Comparison of ENCODE assay signal across 12 mouse cellular contexts in the genomic region with DNA sequence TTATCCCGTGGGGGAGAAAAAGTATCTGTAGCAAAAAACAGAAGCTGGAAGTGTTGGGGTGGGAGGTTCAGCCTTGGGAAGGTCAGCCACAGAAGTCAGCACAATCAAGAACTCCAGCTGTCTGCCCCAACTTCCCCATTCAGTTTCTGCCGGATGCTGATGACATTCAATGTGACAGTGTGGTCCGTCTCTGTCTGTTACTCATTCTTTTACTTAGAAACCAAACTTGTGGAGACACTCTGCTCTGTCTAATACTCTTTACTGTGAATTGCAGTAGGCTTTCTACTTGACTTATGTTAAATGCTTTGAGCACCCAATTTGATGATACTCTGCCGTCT. TPM values are rescaled to one million over a fixed set of nuclear protein-coding genes. Genes with fewer than 3 reads are reported as not detected.
DNase-seq lines count a peak whose midpoint lies in the region; ATAC-seq and TF ChIP-seq lines count a peak whose summit lies in the region.
"Had no signal": no experiment of that assay in that cellular context is flagged by ENCODE, and none has a peak within 500 bp of the region (broad histone marks: within the 10 kb centered on the region; RNA-seq: fewer than 3 reads in every experiment).

No protein-coding gene starts in this region.

- TF ChIP-seq CTCF in lung, embryonic 14.5 days (IDR thresholded peaks at IDR 0.05; ENCODE audit: low read depth) = no peak
- TF ChIP-seq CTCF in lung, adult 2 months (IDR thresholded peaks at IDR 0.05; ENCODE audit: insufficient read depth, low read length) = no peak

- peak; percentile 7 for DNase-seq in lung, embryonic 14.5 days
- no peak for DNase-seq in lung, adult 2 months
- peak; percentile 56 for DNase-seq in brain, adult 2 months (ENCODE audit: low read depth, low spot score)
- DNase-seq in urinary bladder, postnatal 4 days (ENCODE audit: low spot score in 2 of 2) = no peak
- DNase-seq in right cerebral cortex, postnatal 25 days = no peak
- DNase-seq: spleen, adult 18-20 months had no signal

- no peak for ATAC-seq in lung, embryonic 14.5 days (ENCODE audit: insufficient read depth)
- ATAC-seq in liver, embryonic 15.5 days (ENCODE audit: insufficient read depth) = peak; percentile 31; the same call in 1 of the 2 replicates
- ATAC-seq in neutrophil, adult 5-6 weeks (ENCODE audit: extremely low read depth, insufficient number of reproducible peaks, low FRiP score, poor library complexity, severe bottlenecking) = peak; percentile 55; the same call in 1 of the 2 replicates
- no peak for ATAC-seq in forebrain, embryonic 12.5 days (ENCODE audit: low FRiP score)
- ATAC-seq: intestine, embryonic 15.5 days; midbrain, embryonic 16.5 days had no signal

- no peak overlapping the region for H3K9ac ChIP-seq in lung, embryonic 14.5 days
- no peak overlapping the region for H3K9ac ChIP-seq in liver, embryonic 15.5 days
- H3K9ac ChIP-seq in forebrain, embryonic 12.5 days = no peak overlapping the region
- H3K9ac ChIP-seq: intestine, embryonic 15.5 days; limb, embryonic 12.5 days had no signal

- 76% methylated on average over 4 of the region's 4 CpGs for WGBS in lung, embryonic 14.5 days
- 44% methylated on average over 4 of the region's 4 CpGs for WGBS in lung, adult 2 months
- WGBS in liver, embryonic 15.5 days (ENCODE audit: insufficient replicate concordance) = 15% methylated on average over 4 of the region's 4 CpGs
- WGBS in forebrain, embryonic 12.5 days = 76% methylated on average over 4 of the region's 4 CpGs

- H3K4me2 ChIP-seq in lung, embryonic 14.5 days = no peak overlapping the region
- H3K4me2 ChIP-seq in liver, embryonic 15.5 days = no peak overlapping the region
- H3K4me2 ChIP-seq in forebrain, embryonic 12.5 days = no peak overlapping the region
- H3K4me2 ChIP-seq: intestine, embryonic 15.5 days; limb, embryonic 12.5 days had no signal

- H3K4me3 ChIP-seq in lung, embryonic 14.5 days (ENCODE audit: low read depth, low read length) = no peak overlapping the region
- no peak overlapping the region for H3K4me3 ChIP-seq in lung, adult 2 months (replicated peaks; ENCODE audit: extremely low read depth, low read depth, low read length)
- no peak overlapping the region for H3K4me3 ChIP-seq in liver, embryonic 15.5 days (replicated peaks)
- H3K4me3 ChIP-seq in forebrain, embryonic 12.5 days (replicated peaks) = no peak overlapping the region
- H3K4me3 ChIP-seq: intestine, embryonic 15.5 days; limb, embryonic 12.5 days had no signal

- TF ChIP-seq POLR2A in lung, adult 2 months (IDR thresholded peaks at IDR 0.05; ENCODE audit: borderline replicate concordance, extremely low read depth, low read depth, low read length) = no peak

- no peaks in the 10 kb centered on the region for H3K4me1 ChIP-seq in lung, embryonic 14.5 days (ENCODE audit: insufficient read depth)
- H3K4me1 ChIP-seq in lung, adult 2 months (ENCODE audit: control insufficient read depth, insufficient read depth, low read length) = no peaks in the 10 kb centered on the region
- no peaks in the 10 kb centered on the region for H3K4me1 ChIP-seq in liver, embryonic 15.5 days (replicated peaks)
- H3K4me1 ChIP-seq in forebrain, embryonic 12.5 days = no peaks in the 10 kb centered on the region
- H3K4me1 ChIP-seq: intestine, embryonic 15.5 days; limb, embryonic 12.5 days had no signal

- no peaks in the 10 kb centered on the region for H3K36me3 ChIP-seq in lung, embryonic 14.5 days (ENCODE audit: insufficient read depth)
- no peaks in the 10 kb centered on the region for H3K36me3 ChIP-seq in liver, embryonic 15.5 days (replicated peaks)
- H3K36me3 ChIP-seq in forebrain, embryonic 12.5 days (replicated peaks) = no peaks in the 10 kb centered on the region
- H3K36me3 ChIP-seq: intestine, embryonic 15.5 days; limb, embryonic 12.5 days had no signal

- no peak overlapping the region for H3K27ac ChIP-seq in lung, embryonic 14.5 days (ENCODE audit: low read depth)
- H3K27ac ChIP-seq in liver, embryonic 15.5 days (replicated peaks) = no peak overlapping the region
- H3K27ac ChIP-seq in forebrain, embryonic 12.5 days = no peak overlapping the region
- H3K27ac ChIP-seq: intestine, embryonic 15.5 days; limb, embryonic 12.5 days had no signal

- H3K27me3 ChIP-seq in lung, embryonic 14.5 days (ENCODE audit: insufficient read depth, low read length) = no peaks in the 10 kb centered on the region
- H3K27me3 ChIP-seq in liver, embryonic 15.5 days = peaks cover 5% of the 10 kb centered on the region
- H3K27me3 ChIP-seq in forebrain, embryonic 12.5 days = no peaks in the 10 kb centered on the region
- H3K27me3 ChIP-seq: intestine, embryonic 15.5 days; limb, embryonic 12.5 days had no signal

- H3K9me3 ChIP-seq in lung, embryonic 14.5 days (ENCODE audit: low read depth, low read length) = no peaks in the 10 kb centered on the region
- no peaks in the 10 kb centered on the region for H3K9me3 ChIP-seq in liver, embryonic 15.5 days (replicated peaks)
- H3K9me3 ChIP-seq in forebrain, embryonic 12.5 days = no peaks in the 10 kb centered on the region
- H3K9me3 ChIP-seq: intestine, embryonic 15.5 days; limb, embryonic 12.5 days had no signal

RNA-seq across cellular contexts. Expression of a gene that starts 5.4 kb away (rescaled TPM):
- 4.1 and 6.1 TPM in 2 replicates for polyA plus RNA-seq in lung, embryonic 14.5 days (2014; fragmentation: Nextera tagmentation; extraction: Ambion mirVana)
- 1.7 and 1.9 TPM in 2 replicates for polyA plus RNA-seq in lung, adult 2 months (2012; rRNA removed)
- polyA plus RNA-seq in liver, embryonic 15.5 days (2015; fragmentation: Nextera tagmentation; extraction: Ambion mirVana) = 0.51 and 0.73 TPM in 2 replicates
- total RNA-seq in neutrophil, adult 5-6 weeks (2017) = 1.2 TPM in 1 of 2 replicates, not detected in the other
- polyA plus RNA-seq in forebrain, embryonic 12.5 days (2016; fragmentation: Nextera tagmentation; extraction: Ambion mirVana) = 17.9 and 19.0 TPM in 2 replicates

Comparison
In these comparisons a context has a peak if more than half of its experiments do, and no peak if none do; other contexts are left out.
1. DNase-seq: peak in lung, embryonic 14.5 days (single experiment) and brain, adult 2 months (single experiment); none in lung, adult 2 months (single experiment), urinary bladder, postnatal 4 days (0 of 2) and right cerebral cortex, postnatal 25 days (single experiment).
2. ATAC-seq: peak in liver, embryonic 15.5 days (single experiment) and neutrophil, adult 5-6 weeks (single experiment); none in lung, embryonic 14.5 days (single experiment) and forebrain, embryonic 12.5 days (single experiment).